Mouse (Mus musculus) stomach, embryonic 14.5 days (tissue): ENCODE measurements around the gene Pgk1. TPM values are rescaled to one million over a fixed set of nuclear protein-coding genes. Genes with fewer than 3 reads are reported as not detected.

Source experiments
- ATAC-seq: fragments of 200-750 bp; cut with Nextera tagmentation; 2 replicates; pipeline ENCODE4 v1.8.0; 2017; ENCODE audit warnings: low read depth, moderate TSS enrichment; ENCODE audit not compliant: insufficient number of reproducible peaks, insufficient read depth, low FRiP score
- H3K27ac ChIP-seq: fragments of 300-500 bp; sonication (generic); 2 replicates; pipeline ENCODE4 v1.5.1; 2014; ENCODE audit warnings: mild to moderate bottlenecking, low read length, moderate library complexity, mixed read lengths
- H3K27me3 ChIP-seq: fragments of 300-500 bp; sonication (generic); 2 replicates; pipeline ENCODE4 v1.6.1; 2014; ENCODE audit warnings: low read length, control low read depth, mixed read lengths; ENCODE audit not compliant: control insufficient read depth, insufficient read depth
- H3K36me3 ChIP-seq: fragments of 300-500 bp; sonication (generic); 2 replicates; pipeline ENCODE4 v1.6.1; 2014; ENCODE audit warnings: mild to moderate bottlenecking, control low read depth, low read length, moderate library complexity, mixed read lengths; ENCODE audit not compliant: control insufficient read depth, insufficient read depth
- H3K4me1 ChIP-seq: fragments of 300-500 bp; sonication (generic); 2 replicates; pipeline ENCODE4 v1.6.1; 2014; ENCODE audit warnings: low read length, control low read depth, mixed read lengths; ENCODE audit not compliant: control insufficient read depth, insufficient read depth
- H3K4me2 ChIP-seq: fragments of 300-500 bp; sonication (generic); replicated peaks from 2 replicates; pipeline ENCODE4 v1.6.1; 2014; ENCODE audit warnings: low read depth, low read length, control low read depth
- H3K4me3 ChIP-seq: fragments of 300-500 bp; sonication (generic); 2 replicates; pipeline ENCODE4 v1.5.1; 2014; ENCODE audit warnings: low read depth, low read length, control low read depth
- H3K9ac ChIP-seq: fragments of 300-500 bp; sonication (generic); replicated peaks from 2 replicates; pipeline ENCODE4 v1.6.1; 2014; ENCODE audit warnings: low read depth, mild to moderate bottlenecking, control low read depth, low read length, moderate library complexity, mixed read lengths
- H3K9me3 ChIP-seq: fragments of 300-500 bp; sonication (generic); 2 replicates; pipeline ENCODE4 v1.6.1; 2016; ENCODE audit warnings: low read depth, low read length, control low read depth; ENCODE audit not compliant: control insufficient read depth
- WGBS: fragments of 180-500 bp; shearing (Covaris S2); extraction: QIAGEN DNeasy Blood & Tissue Kit; methylation state at CpG from one replicate; pipeline ENCODE4 v1.1.7; 2014; 5-methylcytosine and 5-hydroxymethylcytosine counted together
- polyA plus RNA-seq: library from polyadenylated mRNA; unstranded; fragments of >200 nt; fragmentation: Nextera tagmentation; extraction: Ambion mirVana; gene quantifications from 2 replicates; pipeline ENCODE4 v1.2.1, GENCODE M21; 2014

Pgk1 gene
- 345 and 357 TPM in 2 replicates for polyA plus RNA-seq

DNA sequence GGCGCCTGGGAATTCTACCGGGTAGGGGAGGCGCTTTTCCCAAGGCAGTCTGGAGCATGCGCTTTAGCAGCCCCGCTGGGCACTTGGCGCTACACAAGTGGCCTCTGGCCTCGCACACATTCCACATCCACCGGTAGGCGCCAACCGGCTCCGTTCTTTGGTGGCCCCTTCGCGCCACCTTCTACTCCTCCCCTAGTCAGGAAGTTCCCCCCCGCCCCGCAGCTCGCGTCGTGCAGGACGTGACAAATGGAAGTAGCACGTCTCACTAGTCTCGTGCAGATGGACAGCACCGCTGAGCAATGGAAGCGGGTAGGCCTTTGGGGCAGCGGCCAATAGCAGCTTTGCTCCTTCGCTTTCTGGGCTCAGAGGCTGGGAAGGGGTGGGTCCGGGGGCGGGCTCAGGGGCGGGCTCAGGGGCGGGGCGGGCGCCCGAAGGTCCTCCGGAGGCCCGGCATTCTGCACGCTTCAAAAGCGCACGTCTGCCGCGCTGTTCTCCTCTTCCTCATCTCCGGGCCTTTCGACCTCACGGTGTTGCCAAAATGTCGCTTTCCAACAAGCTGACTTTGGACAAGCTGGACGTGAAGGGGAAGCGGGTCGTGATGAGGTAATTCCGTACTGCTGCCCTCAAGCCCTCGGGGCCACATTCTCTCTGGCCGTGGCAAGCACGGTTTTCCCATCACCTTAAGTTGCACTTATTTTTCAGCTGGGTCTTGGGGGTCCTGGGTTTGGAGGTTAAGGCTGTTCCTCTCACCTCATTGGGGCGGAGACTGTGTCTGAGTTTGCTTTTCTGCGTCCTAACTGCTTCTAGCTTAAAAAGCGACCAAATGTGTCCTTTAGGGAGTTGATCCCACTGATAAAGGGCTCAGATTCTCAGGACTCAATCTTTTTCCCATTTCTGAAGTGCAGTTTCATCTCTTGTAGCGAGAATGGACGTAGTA, at the start of gene Pgk1:
Gene Pgk1, plus strand, starts transcription at position 388 of the 937 bp plus-strand sequence.
- Histone ChIP-seq H3K36me3 (no peaks in the 10 kb centered on the region), H3K27me3 (no peaks in the 10 kb centered on the region), H3K27ac (peak within 1 kb of the TSS; percentile 86), H3K4me1 (no peaks in the 10 kb centered on the region), H3K9me3 (no peaks in the 10 kb centered on the region), H3K4me3 (peak within 1 kb of the TSS; percentile 42), H3K4me2 (peak within 1 kb of the TSS; percentile 54), H3K9ac (peak within 1 kb of the TSS; percentile 45)
- ATAC-seq: peak; percentile 98
- WGBS: 16% methylated on average over 51 of the region's 55 CpGs

DNA sequence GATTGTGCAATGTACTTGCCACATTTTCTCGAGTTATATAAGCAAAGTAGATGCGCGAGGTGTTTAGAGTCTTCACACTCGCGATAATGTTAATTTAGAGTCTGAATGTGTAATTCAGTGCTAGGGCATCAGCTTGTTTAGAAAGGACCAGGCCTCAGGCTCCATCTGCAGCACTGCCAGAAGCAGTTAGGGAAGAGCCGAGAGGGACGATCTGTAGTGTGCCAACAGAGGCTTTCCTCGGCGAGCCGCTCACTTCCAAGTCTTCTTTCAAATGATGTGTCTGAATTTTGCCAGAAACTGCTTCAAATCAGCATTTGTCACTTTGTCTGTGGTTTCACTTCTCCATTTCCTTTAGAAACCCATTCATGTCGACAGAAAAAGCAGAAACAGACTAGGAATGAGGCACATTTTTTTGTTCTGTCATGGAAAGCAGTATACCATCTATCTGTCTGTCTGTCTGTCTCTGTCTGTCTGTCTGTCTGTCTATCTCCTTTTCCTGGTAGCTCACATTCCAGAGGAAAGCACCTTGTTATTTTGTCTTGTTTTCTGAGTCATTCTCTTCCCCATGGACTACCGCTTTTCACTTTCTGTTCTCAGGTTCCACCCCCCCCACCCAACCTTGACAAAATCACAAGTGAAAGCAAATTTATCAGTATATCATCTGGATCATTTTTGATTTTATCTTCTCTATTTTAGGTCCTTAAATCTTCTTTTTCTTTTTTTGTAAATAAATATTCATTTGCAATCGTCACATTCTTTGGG, 47.4 kb upstream of the Pgk1 start:
- H3K4me3 ChIP-seq: no peak overlapping the region
- H3K4me1 ChIP-seq: no peaks in the 10 kb centered on the region
- 75% methylated on average over 13 of the region's 13 CpGs for WGBS
- no peak overlapping the region for H3K27ac ChIP-seq
- H3K36me3 ChIP-seq: no peaks in the 10 kb centered on the region
- no peaks in the 10 kb centered on the region for H3K9me3 ChIP-seq
- no peaks in the 10 kb centered on the region for H3K27me3 ChIP-seq
- ATAC-seq: no peak
- H3K9ac ChIP-seq: no peak overlapping the region
- no peak overlapping the region for H3K4me2 ChIP-seq

DNA sequence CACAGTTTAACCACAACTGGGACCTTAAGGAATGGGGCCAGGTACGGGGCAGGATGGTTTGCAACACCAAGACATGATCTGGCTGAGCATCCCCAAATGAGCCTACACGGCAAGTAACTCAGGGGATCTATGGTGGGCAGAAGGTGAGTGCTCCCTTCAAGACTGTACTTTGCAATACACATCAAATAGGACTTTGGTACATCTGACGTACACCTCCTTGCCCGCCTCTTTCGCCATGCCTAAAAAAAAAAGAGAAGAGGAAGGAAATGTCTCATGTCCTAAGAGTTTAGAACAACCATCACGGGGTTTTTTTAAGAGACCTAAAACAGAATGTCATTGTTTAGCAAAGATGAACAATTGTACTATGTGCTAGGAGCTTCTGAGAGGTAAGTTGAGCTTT, 44.0 kb upstream of the Pgk1 start, which contains the start of gene Tlr13:
Gene Tlr13, plus strand, starts transcription at position 269 of the 400 bp plus-strand sequence.
- H3K4me3 ChIP-seq: no peak within 1 kb of the TSS
- no peaks in the 10 kb centered on the region for H3K27me3 ChIP-seq
- no peaks in the 10 kb centered on the region for H3K9me3 ChIP-seq
- 87% methylated on average over 6 of the region's 6 CpGs for WGBS
- H3K9ac ChIP-seq: no peak within 1 kb of the TSS
- H3K4me1 ChIP-seq: no peaks in the 10 kb centered on the region
- no peak within 1 kb of the TSS for H3K4me2 ChIP-seq
- ATAC-seq: no peak
- H3K27ac ChIP-seq: no peak within 1 kb of the TSS
- no peaks in the 10 kb centered on the region for H3K36me3 ChIP-seq

DNA sequence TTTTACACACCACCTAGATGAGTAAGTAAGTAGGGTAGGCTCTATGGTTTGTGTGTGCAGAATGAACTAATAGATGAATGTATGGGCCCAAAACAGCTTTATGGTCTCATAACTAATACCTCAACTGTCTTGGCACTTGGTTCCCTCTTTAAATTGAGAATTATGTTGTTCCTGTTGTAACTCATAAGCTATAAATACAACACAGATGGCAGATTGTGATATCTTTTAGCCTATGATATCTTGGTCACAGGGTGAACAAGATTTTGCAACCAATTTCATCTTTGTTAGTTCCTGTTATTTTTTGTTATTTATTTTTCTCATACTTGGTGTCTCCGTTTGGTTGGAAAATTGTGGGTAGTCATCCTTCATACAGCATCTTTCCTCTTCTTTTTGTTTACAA, 38.7 kb upstream of the Pgk1 start:
- Histone ChIP-seq H3K27ac (no peak overlapping the region), H3K9ac (no peak overlapping the region), H3K27me3 (no peaks in the 10 kb centered on the region), H3K4me1 (no peaks in the 10 kb centered on the region), H3K4me3 (no peak overlapping the region), H3K36me3 (no peaks in the 10 kb centered on the region), H3K4me2 (no peak overlapping the region), H3K9me3 (no peaks in the 10 kb centered on the region)
- 94% methylated on average over 1 of the region's 1 CpGs for WGBS
- ATAC-seq: no peak

GRCm38 (mm10) chrX:106149460-106149859, 37.4 kb upstream of the Pgk1 start:
- Histone ChIP-seq H3K4me2 (no peak overlapping the region), H3K4me1 (no peaks in the 10 kb centered on the region), H3K27ac (no peak overlapping the region), H3K27me3 (no peaks in the 10 kb centered on the region), H3K36me3 (no peaks in the 10 kb centered on the region), H3K9ac (no peak overlapping the region), H3K9me3 (no peaks in the 10 kb centered on the region), H3K4me3 (no peak overlapping the region)
- ATAC-seq: no peak
- WGBS: 81% methylated on average over 3 of the region's 3 CpGs

DNA sequence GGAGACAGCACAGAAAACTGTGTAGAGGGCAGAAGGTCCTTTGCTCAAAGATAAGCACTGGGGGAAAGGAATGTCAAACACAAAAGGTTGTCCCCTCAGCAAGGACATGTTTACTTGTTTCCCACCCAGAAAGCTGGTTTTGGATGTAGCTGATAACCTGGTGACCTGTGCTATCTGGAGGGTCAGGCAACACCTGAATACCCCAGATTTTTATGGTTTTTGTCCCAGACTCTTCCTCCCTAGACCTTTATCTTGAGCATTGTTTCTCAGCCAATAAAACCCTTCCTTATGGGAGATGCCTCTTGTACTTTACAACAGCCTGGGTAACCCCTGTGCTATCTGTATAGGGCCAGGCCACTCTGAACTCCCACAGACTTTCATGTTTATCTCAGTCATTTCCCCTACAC, 32.7 kb upstream of the Pgk1 start:
- no peak for ATAC-seq
- no peak overlapping the region for H3K4me3 ChIP-seq
- H3K9me3 ChIP-seq: no peaks in the 10 kb centered on the region
- H3K27ac ChIP-seq: no peak overlapping the region
- no peaks in the 10 kb centered on the region for H3K4me1 ChIP-seq
- no peaks in the 10 kb centered on the region for H3K36me3 ChIP-seq
- no peaks in the 10 kb centered on the region for H3K27me3 ChIP-seq
- no peak overlapping the region for H3K4me2 ChIP-seq
- no peak overlapping the region for H3K9ac ChIP-seq

DNA sequence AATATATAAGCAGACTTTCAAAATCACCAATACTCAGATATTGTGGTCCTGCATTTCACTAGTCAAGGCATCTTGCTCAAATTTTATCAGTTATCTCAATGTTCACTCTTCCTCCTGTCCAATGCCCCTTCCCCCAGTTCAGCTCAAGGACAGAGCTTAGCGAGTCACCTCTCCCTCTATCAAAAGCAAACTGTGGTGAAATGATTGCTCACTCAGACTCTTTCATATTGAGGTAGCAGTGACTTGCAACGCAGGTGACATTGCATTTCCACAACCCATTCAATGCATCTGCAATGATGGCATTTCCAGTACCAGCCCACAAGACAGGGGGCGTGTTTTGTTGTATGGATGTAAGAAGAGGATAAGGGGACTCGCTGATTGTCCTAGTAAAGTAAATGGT, 31.0 kb upstream of the Pgk1 start:
- Histone ChIP-seq H3K4me1 (no peaks in the 10 kb centered on the region), H3K36me3 (no peaks in the 10 kb centered on the region), H3K4me3 (no peak overlapping the region), H3K9ac (no peak overlapping the region), H3K4me2 (no peak overlapping the region), H3K9me3 (no peaks in the 10 kb centered on the region), H3K27me3 (no peaks in the 10 kb centered on the region), H3K27ac (no peak overlapping the region)
- 76% methylated on average over 4 of the region's 4 CpGs for WGBS
- no peak for ATAC-seq

DNA sequence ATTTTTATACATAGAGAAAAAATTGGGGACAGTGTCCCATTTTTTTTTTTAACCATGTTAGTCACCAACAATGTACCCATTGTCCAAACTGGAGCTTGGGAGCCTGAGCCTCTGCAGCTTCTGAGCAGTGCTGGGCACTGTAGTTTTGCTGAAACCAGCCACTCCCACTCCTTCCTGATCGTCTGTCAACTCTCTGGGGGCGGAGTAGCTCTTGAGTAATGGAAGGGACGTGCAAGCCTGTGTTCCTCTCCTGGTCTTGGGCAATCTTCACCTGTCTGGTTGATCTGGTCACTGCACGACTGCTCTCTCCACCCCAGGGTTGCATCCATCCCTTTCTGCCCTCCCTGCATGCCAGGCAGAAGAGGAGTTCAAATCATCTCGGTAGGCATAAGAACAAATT, 22.9 kb upstream of the Pgk1 start:
- no peak for ATAC-seq
- no peak overlapping the region for H3K9ac ChIP-seq

More for the DNA sequence above, 22.9 kb upstream of the Pgk1 start:
- WGBS: 47% methylated on average over 5 of the region's 5 CpGs
- Histone ChIP-seq H3K27me3 (no peaks in the 10 kb centered on the region), H3K27ac (no peak overlapping the region), H3K4me1 (no peaks in the 10 kb centered on the region), H3K36me3 (no peaks in the 10 kb centered on the region), H3K4me2 (no peak overlapping the region), H3K4me3 (no peak overlapping the region), H3K9me3 (no peaks in the 10 kb centered on the region)
